Mouse (Mus musculus): ENCODE results near the gene Ttc36. TPM values are rescaled to one million over a fixed set of nuclear protein-coding genes. Genes with fewer than 3 reads are reported as not detected.
A peak's percentile ranks its signal among the peaks of the same experiment; 100 is the strongest.

Gene Ttc36
- polyA plus RNA-seq, 1 experiment from 2014 or later = 5.8 TPM

DNA sequence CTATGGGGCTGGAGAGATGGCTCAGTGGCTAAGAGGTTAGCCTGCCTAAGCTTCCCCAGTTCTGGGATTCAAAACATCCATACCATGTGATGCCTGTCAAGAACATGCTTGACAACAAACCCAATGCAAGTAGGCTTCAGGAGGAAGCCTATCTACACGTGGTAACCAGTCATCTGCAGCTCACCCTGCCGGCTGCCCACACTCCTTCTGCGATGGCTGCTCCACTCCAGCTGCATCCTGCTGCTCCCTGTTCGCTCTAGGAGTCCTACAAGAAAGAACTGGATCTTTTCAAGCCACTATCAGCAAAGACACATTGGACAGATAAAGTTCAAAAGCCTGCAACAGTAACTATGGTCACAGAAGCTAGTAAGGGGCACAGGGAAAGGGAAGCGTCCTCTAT lies 14.7 kb upstream of the Ttc36 start:
- Histone ChIP-seq H3K4me2 (ENCODE audit: low read depth, low read length) (no peak overlapping the region), H3K4me3 (ENCODE audit: low read length) (no peak overlapping the region), H3K9ac (ENCODE audit: low read depth, low read length) (no peak overlapping the region), H3K27me3 (replicated peaks; ENCODE audit: control insufficient read depth, insufficient read depth, low read length) (no peaks in the 10 kb centered on the region), H3K9me3 (ENCODE audit: control insufficient read depth, low read length) (no peaks in the 10 kb centered on the region), H3K36me3 (ENCODE audit: control insufficient read depth, insufficient read depth, low read length) (peaks cover 53% of the 10 kb centered on the region), H3K4me1 (ENCODE audit: control insufficient read depth, insufficient read depth, low read length) (no peaks in the 10 kb centered on the region), H3K27ac (ENCODE audit: low read length) (no peak overlapping the region)
- no peak for ATAC-seq
- 86% methylated on average over 5 of the region's 5 CpGs for WGBS

DNA sequence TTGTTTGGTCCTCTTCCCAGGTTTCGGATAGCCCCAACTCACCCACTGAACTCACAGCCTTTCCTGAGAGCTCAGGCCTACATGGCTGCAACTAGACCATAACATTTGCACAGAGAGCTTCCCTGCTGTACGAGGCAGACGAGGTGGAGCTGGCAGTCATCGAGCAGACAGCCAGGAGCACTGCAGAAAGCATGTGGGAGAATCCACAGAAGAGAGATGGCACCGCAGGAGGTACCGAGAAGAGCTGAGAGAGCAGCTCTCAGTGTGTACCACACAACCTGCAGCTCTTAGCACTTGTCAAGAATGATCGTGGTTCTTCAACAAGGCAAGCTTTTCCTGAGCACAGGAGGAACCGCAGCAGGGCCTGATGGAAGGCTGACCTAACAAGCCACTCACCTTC lies 11.3 kb upstream of the Ttc36 start:
- no peak for ATAC-seq
- Histone ChIP-seq H3K27me3 (replicated peaks; ENCODE audit: control insufficient read depth, insufficient read depth, low read length) (no peaks in the 10 kb centered on the region), H3K4me1 (ENCODE audit: control insufficient read depth, insufficient read depth, low read length) (no peaks in the 10 kb centered on the region), H3K4me3 (ENCODE audit: low read length) (no peak overlapping the region), H3K9ac (ENCODE audit: low read depth, low read length) (no peak overlapping the region), H3K27ac (ENCODE audit: low read length) (no peak overlapping the region), H3K36me3 (ENCODE audit: control insufficient read depth, insufficient read depth, low read length) (peaks cover 30% of the 10 kb centered on the region), H3K4me2 (ENCODE audit: low read depth, low read length) (no peak overlapping the region), H3K9me3 (ENCODE audit: control insufficient read depth, low read length) (no peaks in the 10 kb centered on the region)
- 94% methylated on average over 8 of the region's 8 CpGs for whole genome bisulfite sequencing

DNA sequence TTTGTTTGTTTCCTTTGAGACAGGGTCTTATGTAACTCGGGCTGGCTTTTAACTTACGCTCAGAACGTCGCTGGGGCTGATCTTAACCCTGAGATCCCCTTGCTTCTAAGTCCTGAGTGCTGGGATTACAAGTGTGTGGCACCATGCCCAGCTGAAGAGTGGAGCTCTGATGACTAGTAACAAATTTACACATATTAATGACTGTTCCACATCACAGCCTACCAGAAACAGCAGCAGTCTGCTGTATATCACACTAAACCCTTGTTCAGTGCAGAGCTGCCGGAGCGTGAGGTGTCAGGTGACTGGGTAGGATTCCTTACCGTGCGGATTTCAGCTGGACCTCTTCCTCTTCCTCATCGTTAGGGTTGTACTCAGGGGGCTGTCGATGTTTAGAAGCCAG lies 7.4 kb upstream of the Ttc36 start:
- no peak for ATAC-seq
- Histone ChIP-seq H3K36me3 (ENCODE audit: control insufficient read depth, insufficient read depth, low read length) (peaks cover 24% of the 10 kb centered on the region), H3K27ac (ENCODE audit: low read length) (no peak overlapping the region), H3K27me3 (replicated peaks; ENCODE audit: control insufficient read depth, insufficient read depth, low read length) (no peaks in the 10 kb centered on the region), H3K4me3 (ENCODE audit: low read length) (no peak overlapping the region), H3K9me3 (ENCODE audit: control insufficient read depth, low read length) (no peaks in the 10 kb centered on the region), H3K9ac (ENCODE audit: low read depth, low read length) (no peak overlapping the region), H3K4me1 (ENCODE audit: control insufficient read depth, insufficient read depth, low read length) (no peaks in the 10 kb centered on the region), H3K4me2 (ENCODE audit: low read depth, low read length) (no peak overlapping the region)
- 93% methylated on average over 10 of the region's 10 CpGs for WGBS

DNA sequence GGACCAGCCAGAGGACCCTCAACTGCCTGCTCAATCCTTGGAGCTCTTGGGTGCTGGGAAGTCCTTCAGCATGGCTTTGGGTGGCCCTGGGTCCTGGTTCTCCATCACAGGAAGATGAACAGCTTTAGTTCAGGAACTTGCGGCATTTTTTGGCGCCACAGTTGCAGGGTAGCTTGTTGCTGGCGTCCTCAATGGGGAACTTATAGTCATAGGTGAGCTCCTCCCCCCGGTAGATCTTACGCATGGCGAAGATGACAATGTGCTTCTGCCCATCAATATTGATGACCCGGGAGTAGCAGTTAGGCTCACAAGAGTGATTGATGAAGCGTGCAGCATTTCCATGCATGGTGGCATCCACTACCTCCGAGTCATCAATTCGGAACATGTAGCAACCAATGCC lies 4.9 kb upstream of the Ttc36 start:
- no peak overlapping the region for H3K27ac ChIP-seq (ENCODE audit: low read length)
- no peaks in the 10 kb centered on the region for H3K27me3 ChIP-seq (replicated peaks; ENCODE audit: control insufficient read depth, insufficient read depth, low read length)
- ATAC-seq = no peak
- WGBS = 96% methylated on average over 10 of the region's 10 CpGs
- H3K4me1 ChIP-seq (ENCODE audit: control insufficient read depth, insufficient read depth, low read length) = no peaks in the 10 kb centered on the region
- H3K4me3 ChIP-seq (ENCODE audit: low read length) = no peak overlapping the region
- H3K36me3 ChIP-seq (ENCODE audit: control insufficient read depth, insufficient read depth, low read length) = peaks cover 15% of the 10 kb centered on the region
- no peak overlapping the region for H3K9ac ChIP-seq (ENCODE audit: low read depth, low read length)
- no peak overlapping the region for H3K4me2 ChIP-seq (ENCODE audit: low read depth, low read length)
- H3K9me3 ChIP-seq (ENCODE audit: control insufficient read depth, low read length) = no peaks in the 10 kb centered on the region

DNA sequence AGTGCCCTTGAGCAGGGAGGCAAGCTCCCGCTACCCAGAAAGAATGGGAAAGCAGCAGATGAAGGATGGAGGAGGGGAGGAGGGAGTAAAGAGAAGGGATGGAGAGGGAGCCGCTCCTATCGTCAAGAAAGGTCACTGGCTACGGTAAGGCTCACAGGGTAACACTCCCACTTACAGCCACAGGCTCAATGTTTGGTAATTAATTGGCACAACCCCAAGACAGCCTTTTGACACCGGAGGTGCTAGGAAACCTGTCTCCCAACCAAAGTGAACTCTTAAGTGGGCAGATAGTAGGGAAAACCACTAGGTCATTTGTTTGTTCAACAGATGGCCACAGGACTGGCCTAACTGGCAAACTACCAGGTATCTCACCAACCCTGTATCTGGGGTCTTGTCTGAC lies 4.3 kb upstream of the Ttc36 start:
- 68% methylated on average over 5 of the region's 5 CpGs for WGBS
- peaks cover 15% of the 10 kb centered on the region for H3K36me3 ChIP-seq (ENCODE audit: control insufficient read depth, insufficient read depth, low read length)

DNA sequence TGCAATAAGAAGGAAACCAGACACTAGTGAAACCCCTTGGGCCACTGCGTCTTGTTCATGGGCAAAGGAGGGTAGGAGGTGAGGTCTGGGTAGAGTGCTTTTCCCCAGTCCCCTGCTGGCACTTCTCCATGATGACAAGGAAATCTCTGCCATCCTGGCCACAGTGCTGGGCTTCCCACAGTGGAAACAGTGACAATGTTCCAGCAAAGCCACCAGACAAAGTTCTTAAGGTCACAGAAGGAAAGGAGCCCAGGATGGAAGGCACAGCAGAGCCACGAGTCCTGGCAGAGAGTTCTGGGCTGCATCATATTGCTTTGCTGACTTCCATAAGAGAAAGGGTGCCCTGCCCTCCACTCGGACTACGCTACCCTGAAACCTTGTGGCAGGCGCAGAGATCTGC lies 2.7 kb upstream of the Ttc36 start:
- no peaks in the 10 kb centered on the region for H3K27me3 ChIP-seq (replicated peaks; ENCODE audit: control insufficient read depth, insufficient read depth, low read length)
- no peak overlapping the region for H3K4me2 ChIP-seq (ENCODE audit: low read depth, low read length)
- peaks cover 3% of the 10 kb centered on the region; the same call in 1 of the 2 replicates for H3K4me1 ChIP-seq (ENCODE audit: control insufficient read depth, insufficient read depth, low read length)
- 91% methylated on average over 5 of the region's 5 CpGs for WGBS
- no peak overlapping the region for H3K4me3 ChIP-seq (ENCODE audit: low read length)
- H3K9me3 ChIP-seq (ENCODE audit: control insufficient read depth, low read length) = no peaks in the 10 kb centered on the region
- ATAC-seq = no peak
- no peak overlapping the region for H3K27ac ChIP-seq (ENCODE audit: low read length)
- peaks cover 13% of the 10 kb centered on the region; the same call in 1 of the 2 replicates for H3K36me3 ChIP-seq (ENCODE audit: control insufficient read depth, insufficient read depth, low read length)
- H3K9ac ChIP-seq (ENCODE audit: low read depth, low read length) = no peak overlapping the region

More for the DNA sequence above, 4.3 kb upstream of the Ttc36 start:
- Histone ChIP-seq H3K4me2 (ENCODE audit: low read depth, low read length) (no peak overlapping the region), H3K9me3 (ENCODE audit: control insufficient read depth, low read length) (no peaks in the 10 kb centered on the region), H3K4me1 (ENCODE audit: control insufficient read depth, insufficient read depth, low read length) (no peaks in the 10 kb centered on the region), H3K27me3 (replicated peaks; ENCODE audit: control insufficient read depth, insufficient read depth, low read length) (no peaks in the 10 kb centered on the region), H3K9ac (ENCODE audit: low read depth, low read length) (no peak overlapping the region), H3K27ac (ENCODE audit: low read length) (no peak overlapping the region), H3K4me3 (ENCODE audit: low read length) (no peak overlapping the region)
- no peak for ATAC-seq

DNA sequence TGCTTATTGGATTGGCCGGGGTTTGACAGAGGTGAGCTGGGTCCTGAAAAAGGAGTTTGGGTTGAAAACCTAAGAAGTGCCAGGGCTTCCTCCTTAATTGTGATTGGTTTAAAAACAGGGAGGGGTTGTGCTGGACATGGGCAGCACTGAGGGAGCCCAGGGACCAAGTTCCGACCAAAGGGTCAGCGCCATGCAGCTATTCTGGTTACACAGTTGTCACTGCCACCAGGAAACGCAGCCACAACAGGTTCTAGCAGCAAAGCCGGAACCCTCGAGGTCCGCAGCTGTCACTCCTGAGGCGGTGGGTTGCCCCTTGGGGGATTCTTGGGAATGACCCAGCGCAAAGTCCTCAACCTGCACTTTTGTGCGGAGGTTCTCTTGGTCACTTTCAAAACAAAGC lies 1.8 kb upstream of the Ttc36 start:
- 92% methylated on average over 10 of the region's 10 CpGs for WGBS
- no peak overlapping the region for H3K27ac ChIP-seq (ENCODE audit: low read length)
- no peak for ATAC-seq
- no peak overlapping the region for H3K9ac ChIP-seq (ENCODE audit: low read depth, low read length)
- no peak overlapping the region for H3K4me2 ChIP-seq (ENCODE audit: low read depth, low read length)
- H3K27me3 ChIP-seq (replicated peaks; ENCODE audit: control insufficient read depth, insufficient read depth, low read length) = no peaks in the 10 kb centered on the region
- H3K36me3 ChIP-seq (ENCODE audit: control insufficient read depth, insufficient read depth, low read length) = peaks cover 13% of the 10 kb centered on the region; the same call in 1 of the 2 replicates
- no peak overlapping the region for H3K4me3 ChIP-seq (ENCODE audit: low read length)
- H3K9me3 ChIP-seq (ENCODE audit: control insufficient read depth, low read length) = no peaks in the 10 kb centered on the region
- peaks cover 8% of the 10 kb centered on the region for H3K4me1 ChIP-seq (ENCODE audit: control insufficient read depth, insufficient read depth, low read length)

DNA sequence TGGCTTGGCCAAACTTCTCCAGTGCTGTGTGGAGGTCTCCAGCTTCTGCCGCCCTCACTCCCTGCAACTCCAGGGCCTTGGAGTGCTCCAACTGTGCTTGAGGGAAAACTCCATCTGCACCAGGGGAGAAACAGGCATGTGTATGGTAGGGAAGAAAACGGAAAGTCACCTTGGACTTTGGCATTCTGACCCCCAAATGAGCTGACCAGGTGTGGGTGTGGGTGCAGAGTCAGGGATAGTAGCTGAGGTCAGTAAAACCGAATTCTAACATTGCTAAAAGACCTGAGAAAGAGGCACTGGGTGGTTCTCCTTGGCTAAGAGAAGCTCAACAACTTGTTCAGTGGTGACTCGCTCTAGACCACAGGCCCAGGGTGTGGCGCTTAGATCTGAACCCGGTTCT lies 1.2 kb downstream of the Ttc36 start:
- no peak for ATAC-seq
- Histone ChIP-seq H3K9me3 (ENCODE audit: control insufficient read depth, low read length) (no peaks in the 10 kb centered on the region), H3K4me1 (ENCODE audit: control insufficient read depth, insufficient read depth, low read length) (peaks cover 17% of the 10 kb centered on the region), H3K27me3 (replicated peaks; ENCODE audit: control insufficient read depth, insufficient read depth, low read length) (no peaks in the 10 kb centered on the region), H3K9ac (ENCODE audit: low read depth, low read length) (no peak overlapping the region), H3K4me2 (ENCODE audit: low read depth, low read length) (no peak overlapping the region), H3K4me3 (ENCODE audit: low read length) (no peak overlapping the region), H3K36me3 (ENCODE audit: control insufficient read depth, insufficient read depth, low read length) (peaks cover 2% of the 10 kb centered on the region; the same call in 1 of the 2 replicates), H3K27ac (ENCODE audit: low read length) (no peak overlapping the region)
- 76% methylated on average over 6 of the region's 6 CpGs for WGBS

DNA sequence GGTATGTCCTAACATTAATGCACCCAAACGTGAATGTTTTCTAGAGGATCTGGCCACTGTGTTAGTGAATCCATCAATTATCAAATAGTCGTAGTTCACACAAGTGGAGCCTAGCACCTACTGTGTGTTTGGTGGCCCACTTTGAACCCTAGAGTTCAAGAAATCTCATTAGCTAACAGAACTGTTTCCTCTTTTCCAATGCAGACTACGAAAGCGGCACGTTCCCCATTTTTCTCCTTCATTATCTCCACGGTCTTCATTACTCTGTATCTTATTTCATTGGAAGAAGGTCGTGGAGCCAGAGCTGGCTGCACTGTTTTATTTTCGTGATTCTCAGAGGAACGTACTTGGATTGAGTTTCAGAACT lies 2.9 kb downstream of the Ttc36 start:
- Histone ChIP-seq H3K4me2 (ENCODE audit: low read depth, low read length) (peak overlapping the region; percentile 94), H3K9me3 (ENCODE audit: control insufficient read depth, low read length) (no peaks in the 10 kb centered on the region), H3K36me3 (ENCODE audit: control insufficient read depth, insufficient read depth, low read length) (no peaks in the 10 kb centered on the region; the same call in 1 of the 2 replicates), H3K4me1 (ENCODE audit: control insufficient read depth, insufficient read depth, low read length) (peaks cover 17% of the 10 kb centered on the region), H3K9ac (ENCODE audit: low read depth, low read length) (peak overlapping the region; percentile 20; the same call in 1 of the 2 replicates), H3K27ac (ENCODE audit: low read length) (peak overlapping the region; percentile 97), H3K4me3 (ENCODE audit: low read length) (peak overlapping the region; percentile 68), H3K27me3 (replicated peaks; ENCODE audit: control insufficient read depth, insufficient read depth, low read length) (no peaks in the 10 kb centered on the region)
- 38% methylated on average over 9 of the region's 9 CpGs for WGBS
- no peak for ATAC-seq
